ENCODE assay signal across 8 mouse cellular contexts in genomic region chr3:89182531-89183057, GRCm38 (mm10). TPM values are rescaled to one million over a fixed set of nuclear protein-coding genes. Genes with fewer than 3 reads are reported as not detected.
DNase-seq lines count a peak whose midpoint lies in the region; ATAC-seq lines count a peak whose summit lies in the region.

No protein-coding gene starts in this region.

- intact Hi-C loops in heart, postnatal 14 days (cut with DNase I): no loop called here

- DNase-seq in heart, postnatal 14 days: no peak
- peak; percentile 62 for DNase-seq in induced T-regulatory cell, adult 2 months (ENCODE audit: low read depth)
- DNase-seq in midbrain, embryonic 14.5 days: no peak
- DNase-seq in adrenal gland, postnatal 25 days: no peak
- no peak for DNase-seq in layer of hippocampus, adult 18-20 months (ENCODE audit: low spot score in 2 of 2)
- no peak for DNase-seq in embryo, embryonic 9.5 days (ENCODE audit: extremely low spot score)

- no peaks in the 10 kb centered on the region for H3K27me3 ChIP-seq in heart, embryonic 16.5 days (ENCODE audit: control insufficient read depth, insufficient read depth, low read length)
- H3K27me3 ChIP-seq in midbrain, embryonic 14.5 days (ENCODE audit: control insufficient read depth, insufficient read depth, low read length): no peaks in the 10 kb centered on the region

- peaks cover 27% of the 10 kb centered on the region; the same call in 1 of the 2 replicates for H3K36me3 ChIP-seq in heart, embryonic 16.5 days (ENCODE audit: control insufficient read depth, insufficient read depth)
- H3K36me3 ChIP-seq in midbrain, embryonic 14.5 days (ENCODE audit: control insufficient read depth, insufficient read depth, low read length): peaks cover 47% of the 10 kb centered on the region

- no peaks in the 10 kb centered on the region for H3K9me3 ChIP-seq in heart, embryonic 16.5 days (replicated peaks; ENCODE audit: control insufficient read depth, low read length)
- H3K9me3 ChIP-seq in midbrain, embryonic 14.5 days (ENCODE audit: control insufficient read depth, low read length): no peaks in the 10 kb centered on the region

- H3K27ac ChIP-seq in heart, embryonic 16.5 days (ENCODE audit: low read length): peak overlapping the region; percentile 20; the same call in 1 of the 2 replicates
- peak overlapping the region; percentile 86 for H3K27ac ChIP-seq in midbrain, embryonic 14.5 days (replicated peaks; ENCODE audit: low read depth, low read length)

- H3K9ac ChIP-seq in heart, embryonic 16.5 days (ENCODE audit: low read length): no peak overlapping the region
- peak overlapping the region; percentile 86; the same call in 1 of the 2 replicates for H3K9ac ChIP-seq in midbrain, embryonic 14.5 days (replicated peaks; ENCODE audit: low read length)

- peak overlapping the region; percentile 85 for H3K4me3 ChIP-seq in heart, embryonic 16.5 days (ENCODE audit: low read length)
- H3K4me3 ChIP-seq in midbrain, embryonic 14.5 days (replicated peaks; ENCODE audit: low read depth, low read length): peak overlapping the region; percentile 61

- ATAC-seq in heart, embryonic 16.5 days (replicated peaks; ENCODE audit: extremely low read depth, insufficient read depth, low FRiP score): no peak
- peak; percentile 17 for ATAC-seq in activated CD4-positive, CD25-positive, alpha-beta regulatory T cell, adult 4 months
- peak; percentile 10; the same call in 1 of the 2 replicates for ATAC-seq in midbrain, embryonic 14.5 days (ENCODE audit: low FRiP score, low TSS enrichment)

- WGBS in heart, embryonic 16.5 days: 38% methylated on average over 7 of the region's 7 CpGs
- 55% methylated on average over 7 of the region's 7 CpGs for WGBS in midbrain, embryonic 14.5 days

- peaks cover 25% of the 10 kb centered on the region for H3K4me1 ChIP-seq in heart, embryonic 16.5 days (ENCODE audit: control insufficient read depth, insufficient read depth, low read length)
- peaks cover 23% of the 10 kb centered on the region for H3K4me1 ChIP-seq in midbrain, embryonic 14.5 days (ENCODE audit: control insufficient read depth, insufficient read depth, low read length)

- peak overlapping the region; percentile 99 for H3K4me2 ChIP-seq in heart, embryonic 16.5 days (ENCODE audit: low read depth, low read length)
- peak overlapping the region; percentile 99 for H3K4me2 ChIP-seq in midbrain, embryonic 14.5 days (ENCODE audit: low read length)

RNA-seq across cellular contexts. Expression of gene Fam189b, which starts 0.3 kb away (rescaled TPM):
- 17.7 TPM in 2 replicates for polyA plus RNA-seq in heart, embryonic 16.5 days (2015; fragmentation: Nextera tagmentation; extraction: Ambion mirVana)
- total RNA-seq in heart, postnatal 14 days (2021): 1 to 10 TPM; 7.1 to 7.6 TPM
- polyA plus RNA-seq in activated CD4-positive, CD25-positive, alpha-beta regulatory T cell, adult 4 months (2017; shearing (Covaris generic)): 100 to 1,000 TPM; 158 to 168 TPM
- 25.0 and 25.3 TPM in 2 replicates for polyA plus RNA-seq in midbrain, embryonic 14.5 days (2014; fragmentation: Nextera tagmentation; extraction: Ambion mirVana)
- 17.1 and 23.7 TPM in 2 replicates for total RNA-seq in adrenal gland, postnatal 25 days (2021)
- 10 to 100 TPM; 49.0 to 59.9 TPM for total RNA-seq in layer of hippocampus, adult 18-20 months (2021)

RNA-seq across cellular contexts. Expression of gene Scamp3, which starts 5.3 kb away (rescaled TPM):
- polyA plus RNA-seq in heart, embryonic 16.5 days (2015; fragmentation: Nextera tagmentation; extraction: Ambion mirVana): 89.5 and 93.9 TPM in 2 replicates
- 10 to 100 TPM; 47.2 to 48.7 TPM for total RNA-seq in heart, postnatal 14 days (2021)
- polyA plus RNA-seq in activated CD4-positive, CD25-positive, alpha-beta regulatory T cell, adult 4 months (2017; shearing (Covaris generic)): 100 to 1,000 TPM; 160 to 182 TPM
- polyA plus RNA-seq in midbrain, embryonic 14.5 days (2014; fragmentation: Nextera tagmentation; extraction: Ambion mirVana): 104 and 123 TPM in 2 replicates
- 98.4 and 112 TPM in 2 replicates for total RNA-seq in adrenal gland, postnatal 25 days (2021)
- 10 to 100 TPM; 68.5 to 69.8 TPM for total RNA-seq in layer of hippocampus, adult 18-20 months (2021)

RNA-seq across cellular contexts. Expression of gene Clk2, which starts 18.0 kb away (rescaled TPM):
- 15.9 and 17.9 TPM in 2 replicates for polyA plus RNA-seq in heart, embryonic 16.5 days (2015; fragmentation: Nextera tagmentation; extraction: Ambion mirVana)
- 10 to 100 TPM; 23.3 to 23.6 TPM for total RNA-seq in heart, postnatal 14 days (2021)
- polyA plus RNA-seq in activated CD4-positive, CD25-positive, alpha-beta regulatory T cell, adult 4 months (2017; shearing (Covaris generic)): 10 to 100 TPM; 12.4 to 18.5 TPM
- 22.0 and 24.6 TPM in 2 replicates for polyA plus RNA-seq in midbrain, embryonic 14.5 days (2014; fragmentation: Nextera tagmentation; extraction: Ambion mirVana)
- 98.4 and 103 TPM in 2 replicates for total RNA-seq in adrenal gland, postnatal 25 days (2021)
- 10 to 100 TPM; 42.3 to 43.5 TPM for total RNA-seq in layer of hippocampus, adult 18-20 months (2021)

RNA-seq across cellular contexts. Expression of gene Gba, which starts 20.1 kb away (rescaled TPM):
- 33.2 and 33.3 TPM in 2 replicates for polyA plus RNA-seq in heart, embryonic 16.5 days (2015; fragmentation: Nextera tagmentation; extraction: Ambion mirVana)
- total RNA-seq in heart, postnatal 14 days (2021): 10 to 100 TPM; 22.1 to 23.9 TPM
- 10 to 100 TPM; 72.1 to 75.6 TPM for polyA plus RNA-seq in activated CD4-positive, CD25-positive, alpha-beta regulatory T cell, adult 4 months (2017; shearing (Covaris generic))
- polyA plus RNA-seq in midbrain, embryonic 14.5 days (2014; fragmentation: Nextera tagmentation; extraction: Ambion mirVana): 42.0 and 47.8 TPM in 2 replicates
- 72.4 and 79.0 TPM in 2 replicates for total RNA-seq in adrenal gland, postnatal 25 days (2021)
- total RNA-seq in layer of hippocampus, adult 18-20 months (2021): 10 to 100 TPM; 57.3 to 59.9 TPM

RNA-seq across cellular contexts. Expression of gene Hcn3, which starts 22.6 kb away (rescaled TPM):
- 0.70 and 0.76 TPM in 2 replicates for polyA plus RNA-seq in heart, embryonic 16.5 days (2015; fragmentation: Nextera tagmentation; extraction: Ambion mirVana)
- total RNA-seq in heart, postnatal 14 days (2021): under 1 TPM; 0.49 to 0.60 TPM
- under 1 TPM; 0.50 to 0.69 TPM for polyA plus RNA-seq in activated CD4-positive, CD25-positive, alpha-beta regulatory T cell, adult 4 months (2017; shearing (Covaris generic))
- 23.6 and 30.7 TPM in 2 replicates for polyA plus RNA-seq in midbrain, embryonic 14.5 days (2014; fragmentation: Nextera tagmentation; extraction: Ambion mirVana)
- 9.3 and 17.7 TPM in 2 replicates for total RNA-seq in adrenal gland, postnatal 25 days (2021)
- total RNA-seq in layer of hippocampus, adult 18-20 months (2021): 10 to 100 TPM in 1 of 2 experiments, 1 to 10 TPM in 1; 9.6 to 13.1 TPM
